Mouse (Mus musculus): Measurements from ENCODE around the gene Zbtb45.

The Zbtb45 gene

GRCm38 (mm10) chr7:13010005-13010908 lies at the start of gene Zbtb45:
TSS of gene Zbtb45 (minus strand) at chr7:13010034.
- in situ Hi-C loops (cut with MboI, MseI): no loop called here

GRCm38 (mm10) chr7:13059536-13059935 lies 49.7 kb upstream of the Zbtb45 start:
- in situ Hi-C loops (cut with MboI, MseI): no loop called here

GRCm38 (mm10) chr7:13056913-13057700 lies 47.3 kb upstream of the Zbtb45 start:
- in situ Hi-C loops (cut with MboI, MseI): no loop called here

GRCm38 (mm10) chr7:13054287-13055010 lies 44.6 kb upstream of the Zbtb45 start, which contains the start of gene Mzf1:
TSS of gene Mzf1 (minus strand) at chr7:13054764.
- in situ Hi-C loops (cut with MboI, MseI): no loop called here

- in situ Hi-C loops (cut with MboI, MseI): no loop called here
Observed at GRCm38 (mm10) chr7:13053961-13054286, 44.1 kb upstream of the Zbtb45 start.

GRCm38 (mm10) chr7:13053501-13053900 lies 43.7 kb upstream of the Zbtb45 start:
- in situ Hi-C loops (cut with MboI, MseI): no loop called here

- in situ Hi-C loops (cut with MboI, MseI): no loop called here
Observed at GRCm38 (mm10) chr7:13053001-13053400, 43.2 kb upstream of the Zbtb45 start.

GRCm38 (mm10) chr7:13046084-13046483 lies 36.2 kb upstream of the Zbtb45 start:
- in situ Hi-C loops (cut with MboI, MseI): no loop called here

- in situ Hi-C loops (cut with MboI, MseI): loop anchor here (5.0 kb wide), 1 partner anchor 37 kb away; no protein-coding TSS in a partner anchor
Observed at GRCm38 (mm10) chr7:13044254-13044625, 34.4 kb upstream of the Zbtb45 start.

GRCm38 (mm10) chr7:13043445-13044253 lies 33.8 kb upstream of the Zbtb45 start:
- in situ Hi-C loops (cut with MboI, MseI): loop anchor here (5.0 kb wide), 1 partner anchor 36 kb away; no protein-coding TSS in a partner anchor

- in situ Hi-C loops (cut with MboI, MseI): loop anchor here (5.0 kb wide), 1 partner anchor 36 kb away; no protein-coding TSS in a partner anchor
Observed at GRCm38 (mm10) chr7:13043120-13043444, 33.2 kb upstream of the Zbtb45 start.

GRCm38 (mm10) chr7:13042511-13042910 lies 32.7 kb upstream of the Zbtb45 start:
- in situ Hi-C loops (cut with MboI, MseI): loop anchor here (5.0 kb wide), 1 partner anchor 35 kb away; no protein-coding TSS in a partner anchor

GRCm38 (mm10) chr7:13041256-13041655 lies 31.4 kb upstream of the Zbtb45 start:
- in situ Hi-C loops (cut with MboI, MseI): loop anchor here (5.0 kb wide), 1 partner anchor 34 kb away; no protein-coding TSS in a partner anchor

GRCm38 (mm10) chr7:13039181-13039580 lies 29.3 kb upstream of the Zbtb45 start:
- in situ Hi-C loops (cut with MboI, MseI): no loop called here

GRCm38 (mm10) chr7:13038621-13039169 lies 28.9 kb upstream of the Zbtb45 start:
- in situ Hi-C loops (cut with MboI, MseI): no loop called here

- in situ Hi-C loops (cut with MboI, MseI): no loop called here
Observed at GRCm38 (mm10) chr7:13037901-13038555, 28.2 kb upstream of the Zbtb45 start, which contains the start of gene Ube2m. TSS of gene Ube2m (minus strand) at chr7:13038275.

- in situ Hi-C loops (cut with MboI, MseI): no loop called here
Observed at GRCm38 (mm10) chr7:13037366-13037765, 27.5 kb upstream of the Zbtb45 start.

- in situ Hi-C loops (cut with MboI, MseI): no loop called here
Observed at GRCm38 (mm10) chr7:13036806-13037205, 27.0 kb upstream of the Zbtb45 start.

GRCm38 (mm10) chr7:13035211-13035855 lies 25.5 kb upstream of the Zbtb45 start:
- in situ Hi-C loops (cut with MboI, MseI): no loop called here
